Mouse (Mus musculus) stomach, embryonic 14.5 days (tissue): ENCODE measurements at regions not wholly inside any gene's neighbourhood (a gene's known extent, or its start where the extent isn't known, plus 50 kb on each side); places are given as distances from the start of the nearest gene placed in this dataset.

Experiments
- ATAC-seq: fragments of 200-750 bp; cut with Nextera tagmentation; 2 replicates; pipeline ENCODE4 v1.8.0; 2017; ENCODE audit warnings: low read depth, moderate TSS enrichment; ENCODE audit not compliant: insufficient number of reproducible peaks, insufficient read depth, low FRiP score
- H3K27ac ChIP-seq: fragments of 300-500 bp; sonication (generic); 2 replicates; pipeline ENCODE4 v1.5.1; 2014; ENCODE audit warnings: mild to moderate bottlenecking, low read length, moderate library complexity, mixed read lengths
- H3K27me3 ChIP-seq: fragments of 300-500 bp; sonication (generic); 2 replicates; pipeline ENCODE4 v1.6.1; 2014; ENCODE audit warnings: low read length, control low read depth, mixed read lengths; ENCODE audit not compliant: control insufficient read depth, insufficient read depth
- H3K36me3 ChIP-seq: fragments of 300-500 bp; sonication (generic); 2 replicates; pipeline ENCODE4 v1.6.1; 2014; ENCODE audit warnings: mild to moderate bottlenecking, control low read depth, low read length, moderate library complexity, mixed read lengths; ENCODE audit not compliant: control insufficient read depth, insufficient read depth
- H3K4me1 ChIP-seq: fragments of 300-500 bp; sonication (generic); 2 replicates; pipeline ENCODE4 v1.6.1; 2014; ENCODE audit warnings: low read length, control low read depth, mixed read lengths; ENCODE audit not compliant: control insufficient read depth, insufficient read depth
- H3K4me2 ChIP-seq: fragments of 300-500 bp; sonication (generic); replicated peaks from 2 replicates; pipeline ENCODE4 v1.6.1; 2014; ENCODE audit warnings: low read depth, low read length, control low read depth
- H3K4me3 ChIP-seq: fragments of 300-500 bp; sonication (generic); 2 replicates; pipeline ENCODE4 v1.5.1; 2014; ENCODE audit warnings: low read depth, low read length, control low read depth
- H3K9ac ChIP-seq: fragments of 300-500 bp; sonication (generic); replicated peaks from 2 replicates; pipeline ENCODE4 v1.6.1; 2014; ENCODE audit warnings: low read depth, mild to moderate bottlenecking, control low read depth, low read length, moderate library complexity, mixed read lengths
- H3K9me3 ChIP-seq: fragments of 300-500 bp; sonication (generic); 2 replicates; pipeline ENCODE4 v1.6.1; 2016; ENCODE audit warnings: low read depth, low read length, control low read depth; ENCODE audit not compliant: control insufficient read depth
- WGBS: fragments of 180-500 bp; shearing (Covaris S2); extraction: QIAGEN DNeasy Blood & Tissue Kit; methylation state at CpG from one replicate; pipeline ENCODE4 v1.1.7; 2014; 5-methylcytosine and 5-hydroxymethylcytosine counted together

DNA sequence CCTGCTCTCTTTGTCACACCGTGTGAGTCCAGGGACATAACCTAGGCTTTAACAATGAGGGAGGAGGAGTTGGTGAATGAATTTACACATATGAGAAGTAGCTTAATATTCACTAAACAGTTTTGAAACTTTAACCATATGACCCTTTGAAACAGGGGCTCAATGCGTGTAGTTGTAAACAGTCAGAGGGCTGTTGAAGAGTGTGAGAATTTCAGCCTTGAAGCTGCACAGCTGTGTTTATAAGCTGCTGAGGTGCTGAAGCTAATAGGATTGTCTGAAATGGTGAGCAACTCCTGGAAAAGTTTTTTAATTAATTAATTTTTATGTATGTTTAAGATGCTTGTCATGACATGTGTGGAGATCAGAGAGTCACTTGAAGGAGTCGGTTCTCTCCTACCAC lies 59.8 kb upstream of the Rgma start:
- ATAC-seq, result no peak
- no peak overlapping the region for H3K9ac ChIP-seq
- H3K27me3 ChIP-seq, result no peaks in the 10 kb centered on the region
- H3K4me2 ChIP-seq, result no peak overlapping the region
- no peak overlapping the region for H3K27ac ChIP-seq
- no peaks in the 10 kb centered on the region for H3K36me3 ChIP-seq
- H3K4me3 ChIP-seq, result no peak overlapping the region
- WGBS, result 33% methylated on average over 3 of the region's 3 CpGs
- no peaks in the 10 kb centered on the region for H3K9me3 ChIP-seq
- H3K4me1 ChIP-seq, result peaks cover 7% of the 10 kb centered on the region; the same call in 1 of the 2 replicates

DNA sequence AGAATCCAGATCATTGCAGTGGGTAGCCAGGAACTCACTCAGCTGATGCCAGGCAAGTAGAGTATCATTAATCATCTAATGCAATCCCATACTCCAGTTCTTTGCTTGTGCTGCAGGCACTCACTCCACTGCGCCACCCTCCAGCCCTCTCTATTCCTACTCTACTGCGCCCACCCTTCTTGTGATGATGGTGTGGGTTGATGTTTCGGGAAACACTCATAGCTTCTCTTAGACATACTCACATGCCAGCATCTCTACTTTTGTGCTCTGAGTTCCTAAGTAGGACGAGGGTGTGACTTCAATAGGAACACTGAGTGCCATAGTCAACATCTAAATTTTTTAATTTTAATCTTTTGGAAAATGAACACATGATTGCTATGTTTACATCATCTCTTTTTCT lies 57.7 kb upstream of the Rgma start:
- no peak for ATAC-seq
- 90% methylated on average over 4 of the region's 4 CpGs for WGBS
- H3K9me3 ChIP-seq, result no peaks in the 10 kb centered on the region

DNA sequence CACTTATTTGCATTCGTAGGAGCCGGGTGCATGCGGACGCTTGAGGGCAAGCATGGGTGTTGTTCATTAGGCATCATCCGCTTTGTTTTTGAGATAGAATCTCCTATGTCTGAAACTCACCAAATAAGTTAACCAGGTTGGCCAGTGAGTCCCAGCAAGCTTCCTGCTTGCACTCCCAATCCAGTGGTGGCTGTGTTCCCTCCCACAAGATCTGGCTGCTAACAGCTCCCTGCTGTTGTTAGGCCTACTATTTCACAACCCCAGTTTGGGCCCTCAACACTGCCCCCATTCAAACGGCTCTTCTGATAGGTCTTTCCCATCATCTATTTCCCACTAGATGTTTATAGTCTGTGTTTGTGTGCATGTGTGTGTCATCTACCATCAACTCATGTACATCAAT lies 56.3 kb upstream of the Rgma start:
- H3K27ac ChIP-seq, result no peak overlapping the region
- no peak overlapping the region for H3K9ac ChIP-seq
- no peak overlapping the region for H3K4me2 ChIP-seq
- no peaks in the 10 kb centered on the region for H3K9me3 ChIP-seq
- WGBS, result 92% methylated on average over 6 of the region's 6 CpGs
- ATAC-seq, result no peak
- H3K4me1 ChIP-seq, result peaks cover 13% of the 10 kb centered on the region
- H3K36me3 ChIP-seq, result no peaks in the 10 kb centered on the region
- H3K4me3 ChIP-seq, result no peak overlapping the region
- no peaks in the 10 kb centered on the region for H3K27me3 ChIP-seq

More for the DNA sequence above, 57.7 kb upstream of the Rgma start:
- Histone ChIP-seq H3K27me3 (no peaks in the 10 kb centered on the region), H3K36me3 (no peaks in the 10 kb centered on the region), H3K27ac (no peak overlapping the region), H3K9ac (no peak overlapping the region), H3K4me3 (no peak overlapping the region), H3K4me2 (no peak overlapping the region), H3K4me1 (peaks cover 7% of the 10 kb centered on the region; the same call in 1 of the 2 replicates)

DNA sequence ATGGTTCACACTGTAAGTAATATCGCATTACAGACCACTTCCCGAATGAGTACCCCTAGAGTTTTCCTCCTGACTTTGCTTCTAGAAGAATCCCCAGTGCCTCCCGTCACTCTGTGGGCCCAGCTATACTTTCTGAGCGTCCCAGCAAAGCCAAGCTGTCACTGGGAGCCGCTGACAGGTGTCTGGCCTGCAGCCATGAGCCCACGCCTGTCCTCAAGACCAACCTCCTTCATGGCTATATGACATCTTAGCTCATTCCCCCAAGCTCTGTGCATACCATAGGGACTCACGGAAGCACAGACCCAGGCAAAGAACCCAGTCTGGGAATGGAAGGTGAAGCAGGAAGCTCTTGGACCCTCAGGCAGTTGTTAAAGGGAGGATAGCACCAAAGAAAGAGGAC lies 55.3 kb upstream of the Rgma start:
- Histone ChIP-seq H3K4me2 (no peak overlapping the region), H3K9me3 (no peaks in the 10 kb centered on the region), H3K36me3 (no peaks in the 10 kb centered on the region), H3K27me3 (no peaks in the 10 kb centered on the region), H3K9ac (no peak overlapping the region), H3K4me1 (peaks cover 11% of the 10 kb centered on the region), H3K27ac (no peak overlapping the region), H3K4me3 (no peak overlapping the region)
- 80% methylated on average over 7 of the region's 7 CpGs for WGBS
- no peak for ATAC-seq

DNA sequence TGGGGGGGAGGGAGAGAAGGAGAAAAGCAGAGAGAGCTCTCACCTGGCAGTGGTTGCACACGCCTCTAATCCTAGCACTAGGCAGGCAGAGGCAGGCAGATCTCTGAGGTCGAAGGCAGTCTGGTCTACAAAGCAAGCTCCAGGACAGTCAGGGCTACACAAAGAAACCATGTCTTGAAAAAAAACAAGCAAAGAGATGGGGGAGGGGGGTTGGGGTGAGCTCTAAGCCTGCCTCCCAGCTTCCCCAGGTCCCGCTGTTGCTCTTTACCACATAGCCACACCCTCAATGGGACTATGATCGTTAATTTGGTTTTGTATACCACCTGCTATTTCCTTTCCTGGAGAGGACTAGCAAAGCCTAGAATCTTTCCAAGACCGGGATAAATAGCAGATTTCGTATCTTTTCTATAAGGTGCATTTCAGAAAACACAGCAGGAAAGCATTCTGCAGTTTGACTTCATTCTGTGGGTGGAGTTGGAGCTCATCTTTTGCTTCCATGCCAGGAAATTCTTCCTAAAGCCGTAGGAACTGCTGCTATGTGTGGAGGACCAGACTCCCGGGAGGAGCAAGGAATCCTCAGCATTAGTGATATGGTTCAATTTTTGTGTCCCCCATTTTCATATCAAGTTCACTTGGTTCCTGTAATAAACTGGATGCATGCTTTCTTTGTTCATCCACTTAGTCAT lies 52.7 kb upstream of the Rgma start:
- WGBS, result 83% methylated on average over 8 of the region's 8 CpGs
- Histone ChIP-seq H3K36me3 (no peaks in the 10 kb centered on the region), H3K9ac (no peak overlapping the region), H3K27ac (no peak overlapping the region), H3K4me2 (no peak overlapping the region), H3K27me3 (no peaks in the 10 kb centered on the region), H3K4me1 (peaks cover 14% of the 10 kb centered on the region), H3K4me3 (no peak overlapping the region), H3K9me3 (no peaks in the 10 kb centered on the region)
- ATAC-seq, result no peak

DNA sequence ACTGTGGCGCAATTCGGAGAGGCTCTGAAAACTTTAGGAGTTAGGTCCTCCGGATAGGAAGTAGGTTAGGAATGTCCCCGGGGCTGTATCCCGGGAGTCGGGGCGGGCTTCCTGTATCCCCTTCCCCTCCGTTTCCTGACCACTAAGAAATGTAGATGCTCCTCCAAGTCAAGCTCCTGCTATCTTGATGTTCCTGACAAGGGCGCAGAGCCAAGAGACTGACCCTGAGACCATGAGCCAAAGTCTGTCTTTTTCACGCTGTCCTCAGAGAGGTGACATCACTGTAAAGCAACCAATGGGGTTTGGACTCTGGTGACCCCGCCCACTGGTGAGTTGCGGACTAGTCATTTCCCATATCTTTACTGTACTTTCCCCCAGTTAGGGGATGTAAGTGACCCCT lies 51.8 kb upstream of the Rgma start:
- Histone ChIP-seq H3K27me3 (no peaks in the 10 kb centered on the region), H3K27ac (no peak overlapping the region), H3K4me3 (no peak overlapping the region), H3K4me2 (peak overlapping the region; percentile 35; the same call in 1 of the 2 replicates), H3K9ac (no peak overlapping the region), H3K9me3 (no peaks in the 10 kb centered on the region), H3K36me3 (no peaks in the 10 kb centered on the region), H3K4me1 (peaks cover 24% of the 10 kb centered on the region)
- WGBS, result 38% methylated on average over 12 of the region's 12 CpGs
- ATAC-seq, result no peak

DNA sequence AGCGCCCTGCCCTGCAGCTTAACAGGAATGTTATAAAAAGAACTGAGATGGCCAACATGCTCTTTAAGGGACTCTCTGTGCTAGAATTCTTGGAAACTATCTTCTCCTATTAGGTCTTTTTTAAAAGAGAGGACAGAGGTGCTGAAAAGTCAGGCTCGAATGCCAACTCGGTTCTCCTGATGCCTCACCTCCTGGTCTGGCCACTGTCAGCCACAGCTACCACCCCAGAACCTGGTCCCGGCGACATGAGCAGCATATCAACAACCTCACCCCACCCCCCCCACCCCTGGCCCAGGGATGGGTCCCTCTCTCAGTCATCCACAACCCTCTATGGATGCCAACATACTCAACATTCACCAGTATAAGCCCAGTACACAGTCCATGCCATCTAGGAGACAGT lies 49.8 kb upstream of the Rgma start:
- H3K9ac ChIP-seq, result no peak overlapping the region
- WGBS, result 93% methylated on average over 5 of the region's 5 CpGs
- H3K4me3 ChIP-seq, result no peak overlapping the region
- H3K36me3 ChIP-seq, result no peaks in the 10 kb centered on the region
- peak overlapping the region; percentile 92; the same call in 1 of the 2 replicates for H3K27ac ChIP-seq
- no peak for ATAC-seq
- no peak overlapping the region for H3K4me2 ChIP-seq
- peaks cover 33% of the 10 kb centered on the region for H3K4me1 ChIP-seq
- no peaks in the 10 kb centered on the region for H3K27me3 ChIP-seq
- H3K9me3 ChIP-seq, result no peaks in the 10 kb centered on the region
